Mouse (Mus musculus) left cerebral cortex, postnatal 10 days (tissue): ENCODE results near the gene Paqr3. TPM values are rescaled to one million over a fixed set of nuclear protein-coding genes. Genes with fewer than 3 reads are reported as not detected.

Experiments
- DNase-seq, 2 experiments: peaks; one replicate each; pipeline ENCODE4 v3.0.0; 2021 to 2022; ENCODE audit warnings: low spot score in 2 of 2, mixed read lengths in 1 of 2; ENCODE audit errors: extremely low spot score in 1 of 2
- intact Hi-C: fragments of 180-260 bp; cut with DNase I; formaldehyde crosslinking; loops from one replicate; pipeline ENCODE4 v1.15.1; 2025
- total RNA-seq, 2 experiments: library from RNA; stranded (reverse); gene quantifications; 2 replicates each; pipeline ENCODE4 v1.2.3; 2021

Gene Paqr3
- total RNA-seq, 2 experiments from 2014 or later = 28.6 to 29.7 TPM

GRCm38 (mm10) chr5:97088231-97088630, 23.2 kb downstream of the Paqr3 start:
- intact Hi-C loops = no loop called here
- DNase-seq = no peak

DNA sequence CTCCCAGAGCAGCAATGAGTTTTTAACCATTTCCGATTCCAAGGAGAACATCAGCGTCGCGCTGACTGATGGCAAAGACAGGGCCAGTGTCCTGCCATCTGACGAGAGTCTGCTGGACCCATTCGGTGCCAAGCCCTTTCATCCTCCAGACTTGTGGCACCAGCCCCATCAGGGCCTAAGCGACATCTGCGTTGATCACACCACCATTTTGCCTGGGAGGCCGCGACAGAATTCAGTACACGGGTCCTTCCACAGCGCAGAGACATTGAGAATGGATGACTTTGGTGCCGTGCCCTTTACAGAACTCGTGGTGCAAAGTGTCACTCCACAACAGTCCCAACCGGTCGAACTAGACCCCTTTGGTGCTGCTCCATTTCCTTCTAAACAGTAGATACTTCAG, 23.6 kb downstream of the Paqr3 start:
- no peak for DNase-seq
- intact Hi-C loops = no loop called here

DNA sequence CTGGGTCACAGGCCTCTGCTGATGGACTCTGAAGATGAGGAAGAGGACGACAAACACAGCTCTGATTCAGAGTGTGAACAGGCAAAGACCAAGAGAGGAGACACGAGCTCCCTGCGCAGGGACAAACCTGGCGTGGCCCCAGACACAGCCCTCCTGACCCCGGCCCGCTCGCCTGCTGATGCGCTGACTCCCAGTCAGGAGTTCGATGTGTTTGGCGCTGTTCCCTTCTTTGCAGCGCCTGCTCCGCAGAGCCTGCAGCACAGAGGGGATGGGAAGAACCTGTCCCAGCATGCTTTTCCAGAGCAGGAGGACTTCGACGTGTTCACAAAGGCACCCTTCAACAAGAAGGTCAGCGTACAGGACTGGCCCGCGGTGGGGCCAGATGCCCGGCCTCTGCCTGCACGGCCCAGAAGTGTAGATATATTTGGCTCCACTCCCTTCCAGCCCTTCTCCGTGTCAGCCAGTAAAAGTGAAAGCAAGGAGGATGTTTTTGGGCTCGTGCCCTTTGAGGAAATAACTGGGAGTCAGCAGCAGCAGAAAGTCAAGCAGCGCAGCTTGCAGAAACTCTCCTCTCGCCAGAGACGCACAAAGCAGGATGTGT, 24.3 kb downstream of the Paqr3 start:
- intact Hi-C loops = no loop called here

DNA sequence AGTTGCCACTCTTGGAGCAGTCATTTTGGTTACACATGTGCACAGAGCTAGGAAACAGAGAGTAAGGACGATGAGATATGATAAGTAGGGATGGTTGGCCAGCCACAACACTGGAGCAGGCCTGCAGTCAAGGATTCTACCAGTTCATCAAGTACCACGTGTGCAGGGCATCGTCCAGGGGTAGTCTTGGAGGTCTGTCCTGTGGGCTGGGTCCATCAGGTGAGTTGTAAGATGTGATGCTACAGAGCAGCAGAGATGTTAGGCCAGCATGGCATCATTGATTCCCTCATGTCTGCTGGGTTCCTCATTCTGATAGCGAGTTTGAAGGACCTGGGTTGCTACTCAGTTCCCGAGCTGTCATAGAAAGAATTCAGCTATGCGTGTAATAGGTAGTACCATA, 26.3 kb downstream of the Paqr3 start:
- intact Hi-C loops = no loop called here
- DNase-seq = no peak

More for the DNA sequence above, 24.3 kb downstream of the Paqr3 start:
- peak in 1 of 2 experiments; percentile 60 for DNase-seq

DNA sequence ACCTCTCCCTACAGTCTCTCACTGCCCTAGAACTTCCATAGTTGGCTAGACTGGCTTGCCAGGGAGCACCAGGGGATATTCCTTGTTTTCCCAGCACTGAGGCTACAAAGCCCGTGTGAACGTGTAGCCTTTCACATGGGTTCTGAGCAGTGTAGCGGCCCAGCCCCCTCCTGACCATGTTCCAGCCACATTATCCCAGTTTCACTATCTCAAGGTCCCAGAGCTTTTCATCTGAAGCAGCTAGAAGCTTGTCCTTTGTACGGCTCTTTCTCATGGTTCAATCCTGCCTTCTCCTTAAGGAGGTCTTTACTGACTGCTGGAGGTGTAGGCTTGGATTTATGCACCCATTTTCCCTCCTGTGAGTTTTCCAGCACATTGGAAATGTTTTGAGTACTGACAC, 26.9 kb downstream of the Paqr3 start:
- intact Hi-C loops = no loop called here
- DNase-seq = no peak

- DNase-seq = no peak
- intact Hi-C loops = no loop called here
Observed at GRCm38 (mm10) chr5:97083701-97084100, 27.7 kb downstream of the Paqr3 start.

GRCm38 (mm10) chr5:97081481-97081880, 29.9 kb downstream of the Paqr3 start:
- DNase-seq = peak in 1 of 2 experiments; percentile 44
- intact Hi-C loops = no loop called here

GRCm38 (mm10) chr5:97078641-97079040, 32.8 kb downstream of the Paqr3 start:
- intact Hi-C loops = no loop called here
- no peak for DNase-seq

GRCm38 (mm10) chr5:97077676-97078075, 33.7 kb downstream of the Paqr3 start:
- no peak for DNase-seq
- intact Hi-C loops = no loop called here

DNA sequence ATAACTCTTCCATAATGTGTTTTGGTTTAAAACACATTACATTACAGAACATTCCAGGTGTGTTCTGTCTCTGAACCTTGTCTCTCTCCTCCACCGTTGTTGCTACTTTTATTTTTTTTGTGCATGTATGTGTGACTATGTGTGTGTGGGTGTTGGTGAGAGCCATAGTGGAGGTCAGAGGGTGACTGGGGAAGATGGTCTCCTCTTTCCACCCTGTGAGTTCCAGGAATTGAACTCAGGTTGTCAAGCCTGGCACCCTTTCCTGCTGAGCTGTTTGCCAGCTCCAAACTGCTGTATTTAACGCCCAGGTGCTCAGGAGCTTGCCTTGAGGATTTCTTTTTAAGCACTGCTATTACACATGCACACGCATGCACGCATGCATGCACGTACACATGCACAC, 35.2 kb downstream of the Paqr3 start:
- intact Hi-C loops = no loop called here
- no peak for DNase-seq

GRCm38 (mm10) chr5:97075476-97076151, 35.8 kb downstream of the Paqr3 start:
- no peak for DNase-seq
- intact Hi-C loops = no loop called here

DNA sequence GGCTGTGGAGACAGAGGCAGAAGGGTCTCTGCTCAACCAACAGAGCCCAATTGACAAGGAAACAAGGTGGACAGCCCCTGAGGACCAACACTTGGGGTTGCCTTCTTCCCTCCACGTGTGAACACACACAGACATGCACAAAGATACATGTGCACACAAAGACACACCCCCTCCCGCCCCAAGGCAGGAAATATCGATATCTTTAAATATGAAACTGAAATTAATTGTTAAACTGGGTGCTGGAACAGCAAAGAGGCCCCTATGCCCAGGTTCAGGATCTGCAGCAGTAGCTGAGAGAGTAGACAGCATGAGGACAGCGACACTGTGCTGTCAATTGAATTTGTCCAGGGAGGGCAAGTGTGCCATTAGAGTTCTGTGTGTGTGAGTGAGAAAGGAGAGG, 45.6 kb downstream of the Paqr3 start:
- no peak for DNase-seq
- intact Hi-C loops = no loop called here

DNA sequence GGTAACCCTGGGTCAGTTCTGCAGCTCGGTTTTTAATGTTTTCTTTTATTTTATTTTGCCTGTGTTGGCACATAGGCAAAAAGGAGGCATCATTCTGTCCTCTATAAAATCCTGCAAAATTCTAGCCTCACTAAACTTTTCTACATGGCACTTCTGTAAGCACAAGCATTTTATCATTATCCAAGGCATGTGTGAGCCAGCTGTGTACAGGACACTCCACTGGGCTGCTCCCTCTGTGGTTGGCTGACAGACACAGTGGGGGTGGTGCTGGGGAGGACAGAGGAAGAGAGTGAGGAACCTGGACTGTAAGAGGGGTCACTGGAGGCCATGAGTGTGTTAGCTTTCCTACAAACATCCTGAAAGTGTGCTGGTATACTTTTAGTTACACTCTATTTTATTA, 49.4 kb downstream of the Paqr3 start:
- intact Hi-C loops = no loop called here
- no peak for DNase-seq

DNA sequence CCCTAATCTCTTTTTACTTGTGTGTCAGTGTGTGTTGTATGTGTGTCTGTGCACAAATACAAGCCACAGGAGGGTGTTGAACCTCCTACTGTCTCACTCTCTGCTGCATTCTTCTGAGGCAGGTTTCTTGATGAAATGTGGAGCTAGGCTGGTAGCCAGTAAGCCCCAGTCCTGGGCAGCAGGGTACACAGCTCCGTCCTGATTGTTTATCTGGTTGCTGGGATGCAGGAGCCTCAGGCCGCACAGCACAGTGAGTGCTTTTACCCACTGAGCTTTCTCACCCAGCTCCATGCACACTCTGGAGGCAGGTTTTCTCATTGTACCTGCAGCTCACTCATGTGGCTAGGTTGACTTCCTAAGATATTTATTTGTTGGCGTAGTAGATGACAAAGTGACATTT, 50.5 kb downstream of the Paqr3 start:
- no peak for DNase-seq
- intact Hi-C loops = no loop called here

- no peak for DNase-seq
- intact Hi-C loops = loop anchor here (5.0 kb wide), 2 partner anchors 205 to 790 kb away; no protein-coding TSS in a partner anchor
Observed at GRCm38 (mm10) chr5:97056791-97057450, 54.5 kb downstream of the Paqr3 start.

GRCm38 (mm10) chr5:97056359-97056758, 55.0 kb downstream of the Paqr3 start:
- intact Hi-C loops = loop anchor here (5.0 kb wide), 2 partner anchors 204 to 789 kb away; no protein-coding TSS in a partner anchor

DNA sequence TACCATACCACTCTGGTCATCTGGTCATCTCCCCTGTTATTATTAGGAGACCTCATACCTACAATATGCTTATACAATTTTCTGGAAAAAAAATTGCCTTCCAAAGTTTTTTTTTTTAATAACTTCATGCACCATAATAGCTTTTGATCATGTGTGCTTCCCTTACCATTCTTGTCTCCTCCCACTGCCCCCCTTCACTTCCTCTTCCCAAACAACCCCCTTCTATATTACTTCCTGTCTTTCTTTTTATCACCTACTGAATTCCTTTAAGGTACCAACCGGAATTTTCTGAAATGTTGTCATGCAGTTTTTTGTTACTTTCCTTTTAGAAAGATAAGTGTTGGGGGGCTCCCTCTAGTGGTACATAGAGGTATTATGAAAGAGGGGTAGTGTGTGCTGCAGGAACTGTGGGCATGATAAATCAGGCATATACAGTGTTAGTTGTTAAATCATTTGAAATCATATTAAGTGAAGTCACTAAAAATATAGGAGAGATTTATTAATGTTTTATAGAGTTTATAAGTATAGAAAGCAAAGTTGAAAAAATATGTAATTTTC, 55.8 kb downstream of the Paqr3 start:
- peak in 1 of 2 experiments; percentile 80 for DNase-seq
- intact Hi-C loops = loop anchor here (5.0 kb wide), 2 partner anchors 203 to 788 kb away; no protein-coding TSS in a partner anchor

More at GRCm38 (mm10) chr5:97056359-97056758, 55.0 kb downstream of the Paqr3 start:
- no peak for DNase-seq

DNA sequence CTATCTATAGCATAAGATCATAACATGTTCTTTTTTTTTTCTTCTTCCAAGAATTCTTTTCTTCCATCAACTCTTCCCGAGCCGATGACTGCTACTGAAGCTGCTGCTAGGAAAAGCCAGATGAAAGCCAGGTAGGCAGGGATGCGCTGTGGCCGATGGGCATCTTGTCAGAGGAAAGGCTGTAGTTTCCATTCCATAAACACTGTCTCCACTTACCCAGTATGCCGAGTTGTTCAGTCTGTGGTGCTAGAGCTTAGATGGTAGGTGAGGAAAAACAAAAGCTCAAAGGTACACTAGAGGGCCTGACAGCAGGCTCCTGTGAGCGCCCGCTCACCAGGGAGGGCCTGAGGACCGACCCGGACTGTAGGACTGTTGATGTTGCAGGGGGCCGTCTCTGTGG, 56.6 kb downstream of the Paqr3 start:
- DNase-seq = no peak
- intact Hi-C loops = loop anchor here (5.0 kb wide), 2 partner anchors 202 to 788 kb away; no protein-coding TSS in a partner anchor

GRCm38 (mm10) chr5:97054166-97054565, 57.2 kb downstream of the Paqr3 start:
- no peak for DNase-seq
- intact Hi-C loops = no loop called here

DNA sequence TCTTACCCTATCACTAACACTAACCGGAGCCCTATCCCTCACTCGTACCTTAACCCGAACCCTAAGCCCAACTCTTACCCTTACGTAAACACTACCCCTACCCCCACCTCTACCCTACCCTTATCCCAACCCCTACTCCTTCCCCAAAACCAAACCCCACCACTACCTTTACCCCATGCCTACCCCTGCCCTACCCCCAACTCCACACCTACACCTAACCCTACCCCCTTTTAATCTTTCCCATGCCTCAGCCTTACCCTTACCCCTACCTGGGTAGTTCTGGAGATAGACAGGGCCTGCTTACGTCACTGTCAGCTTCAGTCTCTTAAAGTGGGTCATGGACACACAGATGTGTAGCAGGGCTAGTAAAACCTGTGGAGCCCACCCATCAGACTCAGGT, 62.5 kb downstream of the Paqr3 start:
- DNase-seq = no peak
- intact Hi-C loops = no loop called here
